34 mouse cellular contexts compared by ENCODE assay signal in genomic region chr7:122410873-122411272, GRCm38 (mm10).
"Had no signal": no experiment of that assay in that cellular context is flagged by ENCODE, and none has a peak within 500 bp of the region (broad histone marks: within the 10 kb centered on the region; RNA-seq: fewer than 3 reads in every experiment).

No protein-coding gene starts in this region.

- H3K4me1 ChIP-seq: heart, embryonic 10.5 days; heart, embryonic 12.5 days; heart, embryonic 13.5 days; intestine, embryonic 15.5 days; kidney, embryonic 15.5 days had no signal

- H3K27ac ChIP-seq: heart, embryonic 10.5 days; heart, embryonic 13.5 days; heart, embryonic 15.5 days; hindbrain, embryonic 10.5 days; hindbrain, embryonic 12.5 days; hindbrain, embryonic 13.5 days; hindbrain, embryonic 14.5 days; hindbrain, embryonic 15.5 days; hindbrain, postnatal 0 days; intestine, embryonic 15.5 days; kidney, embryonic 15.5 days; kidney, postnatal 0 days; layer of hippocampus, adult 2 months had no signal

- H3K9ac ChIP-seq: heart, embryonic 12.5 days; heart, embryonic 13.5 days; heart, embryonic 15.5 days; hindbrain, embryonic 12.5 days; hindbrain, embryonic 13.5 days; hindbrain, embryonic 14.5 days; hindbrain, embryonic 15.5 days; intestine, embryonic 15.5 days; kidney, embryonic 15.5 days had no signal

- H3K9me3 ChIP-seq: heart, embryonic 10.5 days; heart, embryonic 12.5 days; heart, embryonic 13.5 days; heart, embryonic 15.5 days; hindbrain, embryonic 10.5 days; hindbrain, embryonic 12.5 days; hindbrain, embryonic 13.5 days; hindbrain, embryonic 15.5 days; intestine, embryonic 15.5 days; kidney, embryonic 15.5 days had no signal

- H3K36me3 ChIP-seq: heart, embryonic 10.5 days; heart, embryonic 12.5 days; heart, embryonic 13.5 days; heart, embryonic 15.5 days; hindbrain, embryonic 10.5 days; hindbrain, embryonic 12.5 days; hindbrain, embryonic 13.5 days; hindbrain, embryonic 15.5 days; intestine, embryonic 15.5 days; kidney, embryonic 15.5 days had no signal

- DNase-seq: heart, postnatal 10 days; heart, postnatal 14 days; heart, postnatal 36 days; heart, postnatal 4 days; kidney, adult 11 months; kidney, adult 2 months; kidney, adult 8-10 months; kidney, adult 9 months; kidney, postnatal 10 days; kidney, postnatal 14 days; kidney, postnatal 25 days; kidney, postnatal 36 days; kidney, postnatal 4 days; layer of hippocampus, adult 9-11 months; layer of hippocampus, postnatal 36 days had no signal

- H3K27me3 ChIP-seq: heart, embryonic 12.5 days; heart, embryonic 13.5 days; heart, embryonic 15.5 days; hindbrain, embryonic 12.5 days; hindbrain, embryonic 13.5 days; hindbrain, embryonic 15.5 days; intestine, embryonic 15.5 days; kidney, embryonic 15.5 days had no signal

- H3K4me3 ChIP-seq: heart, embryonic 10.5 days; heart, embryonic 12.5 days; heart, embryonic 13.5 days; heart, embryonic 15.5 days; hindbrain, embryonic 10.5 days; hindbrain, embryonic 12.5 days; hindbrain, embryonic 13.5 days; hindbrain, embryonic 15.5 days; intestine, embryonic 15.5 days; kidney, embryonic 15.5 days; layer of hippocampus, adult 2 months had no signal

- H3K4me2 ChIP-seq: heart, embryonic 11.5 days; heart, embryonic 12.5 days; heart, embryonic 13.5 days; heart, embryonic 15.5 days; hindbrain, embryonic 12.5 days; hindbrain, embryonic 13.5 days; hindbrain, embryonic 14.5 days; hindbrain, embryonic 15.5 days; intestine, embryonic 15.5 days; kidney, embryonic 15.5 days had no signal

- ATAC-seq: hindbrain, embryonic 16.5 days; hindbrain, postnatal 0 days; inflammation-experienced regulatory T-cells, adult 6 months; intestine, embryonic 15.5 days; intestine, embryonic 16.5 days; intestine, postnatal 0 days had no signal
